Mouse (Mus musculus) Muller cell, postnatal 12 days (primary cell): ENCODE measurements around the gene Efcab3.
A peak's percentile ranks its signal among the peaks of the same experiment; 100 is the strongest.

Source experiments
- DNase-seq: peaks from one replicate; pipeline ENCODE4 v3.0.0-alpha.2; 2015; ENCODE audit errors: inconsistent ontology term

The Efcab3 gene

GRCm38 (mm10) chr11:105146593-105146992, 83.2 kb downstream of the Efcab3 start, which contains the start of gene Gm10842:
Gene Gm10842 (plus strand): TSS chr11:105146893.
- DNase-seq, result no peak

DNA sequence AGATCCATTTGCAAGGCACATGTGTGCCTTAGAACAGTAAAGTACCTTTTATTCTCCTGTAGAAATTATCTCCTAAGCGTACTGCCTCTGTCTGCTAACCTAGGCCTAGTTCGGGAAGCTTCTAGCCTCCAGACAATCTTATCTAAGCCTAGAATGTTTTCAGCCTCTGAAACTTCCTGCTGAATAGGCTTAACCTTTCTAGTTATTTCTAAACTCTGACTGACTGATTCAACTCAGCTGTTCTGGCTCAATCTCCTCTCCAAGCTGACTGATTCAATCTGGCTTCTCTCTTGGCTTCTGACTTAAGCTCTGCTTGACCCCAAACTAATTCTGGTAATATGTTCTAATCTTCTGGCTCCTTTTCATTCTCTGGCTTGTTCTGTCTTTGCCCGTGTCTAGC, 86.0 kb downstream of the Efcab3 start:
- DNase-seq, result no peak

DNA sequence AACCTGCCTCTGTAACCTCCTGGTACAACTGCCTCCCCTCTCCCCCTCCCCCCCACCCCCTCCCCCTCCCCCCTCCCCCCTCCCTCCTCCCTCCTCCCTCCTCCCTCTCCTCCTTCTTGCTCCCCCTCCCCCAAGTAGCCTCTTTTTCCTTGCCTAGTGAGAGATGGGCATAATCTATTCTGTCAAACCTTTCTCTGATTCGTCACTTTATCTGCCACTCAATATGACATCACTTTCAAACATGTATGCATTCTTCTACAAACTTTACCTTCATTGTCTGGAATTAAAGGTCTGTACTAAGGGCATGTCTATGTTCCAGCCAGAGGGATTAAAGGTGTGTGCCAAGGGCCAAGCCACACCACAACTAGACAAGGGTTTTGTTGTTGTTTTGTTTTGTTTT, 86.4 kb downstream of the Efcab3 start:
- DNase-seq, result no peak

DNA sequence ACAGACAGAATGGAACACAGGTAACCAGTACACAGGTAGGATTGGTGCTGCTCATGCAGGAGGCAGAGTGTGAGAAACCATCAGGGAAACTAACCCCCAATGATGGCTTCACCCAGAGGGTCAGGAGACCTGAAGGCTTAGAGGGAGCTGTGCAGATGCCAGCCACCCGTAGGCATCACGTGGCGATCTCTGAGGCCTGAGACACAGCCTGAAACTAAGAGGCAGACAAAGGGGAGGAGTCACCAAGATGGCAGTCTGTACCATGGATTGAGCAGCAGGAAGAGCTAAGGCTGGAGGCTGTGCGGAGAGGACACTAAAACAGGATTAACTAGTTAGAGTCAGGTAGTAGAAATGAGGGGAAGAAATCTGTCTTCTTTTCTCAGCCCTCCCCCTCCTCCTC, 87.3 kb downstream of the Efcab3 start:
- DNase-seq, result no peak

DNA sequence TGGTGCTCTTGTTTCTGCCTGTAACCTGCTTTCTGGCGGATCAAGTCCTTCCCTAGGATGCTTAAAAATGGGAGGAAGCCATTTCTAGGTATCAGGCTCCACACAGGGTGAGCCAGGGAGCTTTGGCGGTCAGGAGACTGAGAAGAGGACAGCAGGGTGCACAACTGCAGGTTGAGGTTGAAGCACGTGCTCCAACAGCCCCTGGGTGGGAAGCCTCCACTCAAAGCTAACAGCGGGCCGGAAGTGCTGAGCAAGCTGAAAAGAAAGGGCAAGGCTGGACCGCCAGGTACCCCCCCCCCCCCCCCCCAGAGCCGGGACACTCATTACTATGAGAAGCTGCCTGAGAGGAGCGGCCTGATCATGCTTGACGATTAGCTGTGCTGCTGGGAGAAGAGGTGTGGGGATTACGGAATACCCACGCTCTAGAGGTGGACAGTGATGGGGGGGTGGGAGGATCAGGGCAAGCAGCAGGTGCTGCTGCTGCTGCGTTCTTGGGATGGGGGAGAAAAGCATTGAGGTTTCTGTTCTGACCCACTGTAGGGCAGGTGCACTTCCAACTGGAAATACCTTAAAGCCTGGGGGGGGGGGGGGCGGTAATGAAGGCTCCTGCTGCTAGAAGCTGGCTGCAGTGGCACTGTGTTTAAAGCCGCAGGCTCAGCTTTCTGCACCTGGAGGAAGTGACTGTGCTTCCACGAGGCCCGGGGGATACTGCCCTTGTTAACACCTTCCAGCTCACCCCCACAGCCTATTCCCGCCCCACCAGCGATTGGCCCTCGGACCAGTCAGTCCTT, 88.0 kb downstream of the Efcab3 start:
- DNase-seq, result no peak

- no peak for DNase-seq
Measured at GRCm38 (mm10) chr11:105152017-105152300, 88.6 kb downstream of the Efcab3 start.

DNA sequence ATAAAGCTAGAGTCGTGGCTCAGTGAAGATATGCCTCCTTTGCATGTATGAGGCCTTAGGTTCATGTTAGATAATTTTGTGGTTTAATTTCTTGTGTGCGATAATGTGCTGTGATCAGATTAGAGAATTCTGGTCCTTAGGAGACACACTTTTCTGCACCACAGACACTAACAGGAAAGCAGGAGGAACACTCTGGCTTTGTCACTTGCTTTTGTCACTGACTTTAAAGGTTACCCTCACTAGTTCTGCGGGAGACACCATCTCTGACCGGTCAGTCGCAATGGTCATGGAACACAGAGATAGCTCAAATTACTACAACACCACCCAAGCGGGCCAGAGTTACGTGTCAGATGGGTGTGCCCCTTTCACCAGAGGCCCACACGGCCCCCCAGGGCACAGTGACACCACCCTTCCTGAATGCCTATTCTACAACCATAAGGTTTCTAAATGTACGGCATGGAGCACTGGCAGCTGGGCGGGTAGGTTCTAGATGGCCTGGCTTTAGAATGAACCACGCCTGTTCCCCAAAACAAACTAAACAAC, 89.0 kb downstream of the Efcab3 start:
- no peak for DNase-seq

- DNase-seq, result peak; percentile 84
Measured at GRCm38 (mm10) chr11:105153068-105153833, 89.9 kb downstream of the Efcab3 start.

DNA sequence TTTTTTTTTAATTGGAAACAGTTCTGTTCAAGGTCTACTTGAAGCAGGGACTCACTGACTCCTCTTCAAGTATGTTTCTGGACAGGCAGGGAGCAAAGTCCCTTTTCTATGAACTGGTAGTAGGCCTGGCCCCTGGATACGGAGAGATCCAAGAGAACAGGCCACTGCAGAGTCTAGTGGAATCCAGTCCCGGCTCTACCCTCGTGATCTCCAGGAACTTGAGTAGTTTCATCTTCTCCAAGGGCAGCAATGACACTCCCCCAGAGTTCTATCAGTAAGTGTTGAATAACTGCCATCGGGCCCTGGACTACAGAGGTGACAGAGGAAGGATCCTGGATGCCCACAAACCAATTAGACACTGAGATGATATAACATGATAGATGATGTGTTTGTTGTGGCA, 92.5 kb downstream of the Efcab3 start:
- DNase-seq, result no peak

- no peak for DNase-seq
Measured at GRCm38 (mm10) chr11:105156748-105157267, 93.4 kb downstream of the Efcab3 start.

DNA sequence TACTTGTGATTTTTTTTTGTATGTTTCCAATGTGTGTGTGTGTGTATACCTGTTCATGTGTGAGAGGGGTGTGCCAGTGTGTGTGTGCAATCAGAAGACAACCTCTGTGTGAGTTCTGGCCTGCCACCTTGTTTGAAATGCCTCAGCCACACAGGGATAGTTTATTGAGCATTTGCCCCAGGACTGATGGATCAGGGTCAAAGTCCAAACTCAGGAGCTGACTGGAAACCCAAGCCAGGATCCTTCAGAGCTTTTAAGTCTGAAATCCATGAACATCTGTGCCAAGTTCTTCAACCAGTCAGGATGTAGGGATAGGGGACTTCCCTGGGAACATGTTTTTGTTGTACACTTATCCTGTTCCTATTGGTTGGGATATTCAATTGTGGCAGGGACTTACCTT, 94.7 kb downstream of the Efcab3 start:
- DNase-seq, result no peak

DNA sequence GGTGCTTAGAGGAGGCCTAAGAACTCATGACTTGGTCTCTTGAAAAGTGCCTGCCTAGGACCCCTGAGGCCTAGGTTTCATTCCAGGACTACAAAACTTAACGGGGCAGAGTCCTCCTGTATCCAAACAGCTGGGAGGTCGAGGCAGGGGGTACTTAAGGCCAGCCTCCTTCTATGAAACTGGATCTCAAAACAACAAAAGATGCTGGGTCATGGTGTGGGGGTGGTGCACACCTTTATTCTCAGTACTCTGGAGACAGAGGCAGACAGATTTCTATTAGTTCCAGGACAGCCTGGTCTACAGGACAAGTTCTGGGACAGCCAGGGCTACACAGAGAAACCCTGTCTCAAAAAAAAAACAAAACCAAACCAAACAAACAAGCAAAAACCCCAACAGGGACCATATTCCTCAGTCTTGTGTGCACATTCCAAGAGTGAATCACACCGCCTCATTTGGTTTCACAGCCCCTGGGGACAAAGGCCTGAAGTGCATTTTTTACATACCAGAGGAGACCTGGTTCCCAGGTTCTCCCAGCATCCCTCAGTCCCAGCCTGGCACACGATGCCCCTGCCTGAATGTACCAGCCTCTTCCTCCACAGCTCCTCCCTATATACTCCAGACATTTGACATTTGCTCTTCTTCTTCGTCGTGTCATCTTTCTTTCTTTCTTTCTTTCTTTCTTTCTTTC, 96.4 kb downstream of the Efcab3 start:
- DNase-seq, result peak; percentile 77

GRCm38 (mm10) chr11:105161411-105161810, 98.0 kb downstream of the Efcab3 start:
- no peak for DNase-seq

- DNase-seq, result no peak
Measured at GRCm38 (mm10) chr11:105164516-105165510, 101.4 kb downstream of the Efcab3 start.

- DNase-seq, result no peak
Measured at GRCm38 (mm10) chr11:105166780-105167179, 103.4 kb downstream of the Efcab3 start.
